Mouse (Mus musculus): ENCODE measurements around the gene Osbpl3. TPM values are rescaled to one million over a fixed set of nuclear protein-coding genes. Genes with fewer than 3 reads are reported as not detected.

The Osbpl3 gene
- total RNA-seq, 2 experiments from 2014 or later: 26.8 to 27.9 TPM

GRCm38 (mm10) chr6:50418951-50419350, 37.0 kb downstream of the Osbpl3 start:
- no peak for DNase-seq (ENCODE audit: extremely low spot score in 1 of 2, low spot score in 2 of 2)
- intact Hi-C loops (cut with DNase I): no loop called here

- intact Hi-C loops (cut with DNase I): no loop called here
- DNase-seq (ENCODE audit: extremely low spot score in 1 of 2, low spot score in 2 of 2): no peak
Measured at GRCm38 (mm10) chr6:50416854-50417253, 39.1 kb downstream of the Osbpl3 start.

GRCm38 (mm10) chr6:50415431-50415830, 40.6 kb downstream of the Osbpl3 start:
- intact Hi-C loops (cut with DNase I): no loop called here
- no peak for DNase-seq (ENCODE audit: extremely low spot score in 1 of 2, low spot score in 2 of 2)

- DNase-seq (ENCODE audit: extremely low spot score in 1 of 2, low spot score in 2 of 2): peak in 1 of 2 experiments; percentile 35
- intact Hi-C loops (cut with DNase I): no loop called here
Measured at GRCm38 (mm10) chr6:50414547-50414946, 41.5 kb downstream of the Osbpl3 start.

- intact Hi-C loops (cut with DNase I): no loop called here
- DNase-seq (ENCODE audit: extremely low spot score in 1 of 2, low spot score in 2 of 2): no peak
Measured at GRCm38 (mm10) chr6:50413381-50413780, 42.6 kb downstream of the Osbpl3 start.

- intact Hi-C loops (cut with DNase I): no loop called here
- peak; percentile 40 to 43 for DNase-seq (ENCODE audit: extremely low spot score in 1 of 2, low spot score in 2 of 2)
Measured at GRCm38 (mm10) chr6:50412174-50412573, 43.8 kb downstream of the Osbpl3 start.

GRCm38 (mm10) chr6:50404698-50405097, 51.3 kb downstream of the Osbpl3 start:
- intact Hi-C loops (cut with DNase I): loop anchor here (10.0 kb wide), 1 partner anchor 90 kb away; no protein-coding TSS in a partner anchor
- DNase-seq (ENCODE audit: extremely low spot score in 1 of 2, low spot score in 2 of 2): no peak

- DNase-seq (ENCODE audit: extremely low spot score in 1 of 2, low spot score in 2 of 2): no peak
- intact Hi-C loops (cut with DNase I): loop anchor here (10.0 kb wide), 1 partner anchor 89 kb away; no protein-coding TSS in a partner anchor
Measured at GRCm38 (mm10) chr6:50403524-50403923, 52.5 kb downstream of the Osbpl3 start.

- no peak for DNase-seq (ENCODE audit: extremely low spot score in 1 of 2, low spot score in 2 of 2)
- intact Hi-C loops (cut with DNase I): loop anchor here (10.0 kb wide), 1 partner anchor 88 kb away; no protein-coding TSS in a partner anchor
Measured at GRCm38 (mm10) chr6:50402872-50403271, 53.1 kb downstream of the Osbpl3 start.

GRCm38 (mm10) chr6:50400234-50400633, 55.8 kb downstream of the Osbpl3 start:
- no peak for DNase-seq (ENCODE audit: extremely low spot score in 1 of 2, low spot score in 2 of 2)
- intact Hi-C loops (cut with DNase I): loop anchor here (10.0 kb wide), 1 partner anchor 85 kb away; no protein-coding TSS in a partner anchor

GRCm38 (mm10) chr6:50399427-50400195, 56.4 kb downstream of the Osbpl3 start:
- intact Hi-C loops (cut with DNase I): loop anchor here (10.0 kb wide), 1 partner anchor 85 kb away; no protein-coding TSS in a partner anchor
- peak in 1 of 2 experiments; percentile 43 for DNase-seq (ENCODE audit: extremely low spot score in 1 of 2, low spot score in 2 of 2)

GRCm38 (mm10) chr6:50398324-50398723, 57.7 kb downstream of the Osbpl3 start:
- no peak for DNase-seq (ENCODE audit: extremely low spot score in 1 of 2, low spot score in 2 of 2)
- intact Hi-C loops (cut with DNase I): no loop called here

GRCm38 (mm10) chr6:50397116-50397515, 58.9 kb downstream of the Osbpl3 start:
- intact Hi-C loops (cut with DNase I): no loop called here
- DNase-seq (ENCODE audit: extremely low spot score in 1 of 2, low spot score in 2 of 2): no peak

- DNase-seq (ENCODE audit: extremely low spot score in 1 of 2, low spot score in 2 of 2): no peak
- intact Hi-C loops (cut with DNase I): no loop called here
Measured at GRCm38 (mm10) chr6:50395641-50396312, 60.2 kb downstream of the Osbpl3 start.

- intact Hi-C loops (cut with DNase I): no loop called here
- DNase-seq (ENCODE audit: extremely low spot score in 1 of 2, low spot score in 2 of 2): no peak
Measured at GRCm38 (mm10) chr6:50394432-50394831, 61.6 kb downstream of the Osbpl3 start.

GRCm38 (mm10) chr6:50393960-50394359, 62.0 kb downstream of the Osbpl3 start:
- intact Hi-C loops (cut with DNase I): no loop called here
- DNase-seq (ENCODE audit: extremely low spot score in 1 of 2, low spot score in 2 of 2): no peak

GRCm38 (mm10) chr6:50391951-50392350, 64.0 kb downstream of the Osbpl3 start:
- no peak for DNase-seq (ENCODE audit: extremely low spot score in 1 of 2, low spot score in 2 of 2)
- intact Hi-C loops (cut with DNase I): no loop called here

GRCm38 (mm10) chr6:50390313-50390712, 65.7 kb downstream of the Osbpl3 start:
- no peak for DNase-seq (ENCODE audit: extremely low spot score in 1 of 2, low spot score in 2 of 2)
- intact Hi-C loops (cut with DNase I): no loop called here

GRCm38 (mm10) chr6:50387629-50388028, 68.4 kb downstream of the Osbpl3 start:
- intact Hi-C loops (cut with DNase I): no loop called here

GRCm38 (mm10) chr6:50386497-50386896, 69.5 kb downstream of the Osbpl3 start:
- DNase-seq (ENCODE audit: extremely low spot score in 1 of 2, low spot score in 2 of 2): no peak
- intact Hi-C loops (cut with DNase I): no loop called here

More at GRCm38 (mm10) chr6:50387629-50388028, 68.4 kb downstream of the Osbpl3 start:
- DNase-seq (ENCODE audit: extremely low spot score in 1 of 2, low spot score in 2 of 2): no peak

All from left cerebral cortex, postnatal 10 days (tissue).